Mouse (Mus musculus): ENCODE data around the gene Pih1d1.

Pih1d1 gene

GRCm38 (mm10) chr7:45190186-45190585 lies 36.1 kb downstream of the Pih1d1 start:
- no peak for ATAC-seq (ENCODE audit: insufficient number of reproducible peaks, low FRiP score, low TSS enrichment)

GRCm38 (mm10) chr7:45191161-45191560 lies 37.1 kb downstream of the Pih1d1 start:
- ATAC-seq (ENCODE audit: insufficient number of reproducible peaks, low FRiP score, low TSS enrichment) = no peak

GRCm38 (mm10) chr7:45191803-45192363 lies 37.8 kb downstream of the Pih1d1 start:
- peak; percentile 37; the same call in 1 of the 2 replicates for ATAC-seq (ENCODE audit: insufficient number of reproducible peaks, low FRiP score, low TSS enrichment)

GRCm38 (mm10) chr7:45192585-45193310 lies 38.6 kb downstream of the Pih1d1 start:
- no peak for ATAC-seq (ENCODE audit: insufficient number of reproducible peaks, low FRiP score, low TSS enrichment)

- no peak for ATAC-seq (ENCODE audit: insufficient number of reproducible peaks, low FRiP score, low TSS enrichment)
Measured at GRCm38 (mm10) chr7:45193406-45193805, 39.3 kb downstream of the Pih1d1 start.

- ATAC-seq (ENCODE audit: insufficient number of reproducible peaks, low FRiP score, low TSS enrichment) = peak; percentile 34; the same call in 1 of the 2 replicates
Measured at GRCm38 (mm10) chr7:45193871-45194785, 40.0 kb downstream of the Pih1d1 start.

GRCm38 (mm10) chr7:45195341-45196175 lies 41.5 kb downstream of the Pih1d1 start:
- ATAC-seq (ENCODE audit: insufficient number of reproducible peaks, low FRiP score, low TSS enrichment) = no peak

GRCm38 (mm10) chr7:45196176-45196535 lies 42.1 kb downstream of the Pih1d1 start:
- ATAC-seq (ENCODE audit: insufficient number of reproducible peaks, low FRiP score, low TSS enrichment) = no peak

GRCm38 (mm10) chr7:45196994-45197393 lies 42.9 kb downstream of the Pih1d1 start:
- no peak for ATAC-seq (ENCODE audit: insufficient number of reproducible peaks, low FRiP score, low TSS enrichment)

- ATAC-seq (ENCODE audit: insufficient number of reproducible peaks, low FRiP score, low TSS enrichment) = peak; percentile 49; the same call in 1 of the 2 replicates
Measured at GRCm38 (mm10) chr7:45198435-45198834, 44.3 kb downstream of the Pih1d1 start.

GRCm38 (mm10) chr7:45198961-45199360 lies 44.9 kb downstream of the Pih1d1 start:
- ATAC-seq (ENCODE audit: insufficient number of reproducible peaks, low FRiP score, low TSS enrichment) = no peak

- no peak for ATAC-seq (ENCODE audit: insufficient number of reproducible peaks, low FRiP score, low TSS enrichment)
Measured at GRCm38 (mm10) chr7:45202654-45203053, 48.6 kb downstream of the Pih1d1 start.

GRCm38 (mm10) chr7:45204380-45205143 lies 50.5 kb downstream of the Pih1d1 start, which contains the start of gene Ccdc155:
Gene Ccdc155, minus strand, starts transcription at chr7:45204892.
- peak; percentile 93 for ATAC-seq (ENCODE audit: insufficient number of reproducible peaks, low FRiP score, low TSS enrichment)

- no peak for ATAC-seq (ENCODE audit: insufficient number of reproducible peaks, low FRiP score, low TSS enrichment)
Measured at GRCm38 (mm10) chr7:45208260-45208659, 54.2 kb downstream of the Pih1d1 start.
